ENCODE assay signal across 19 mouse cellular contexts in the genomic region with DNA sequence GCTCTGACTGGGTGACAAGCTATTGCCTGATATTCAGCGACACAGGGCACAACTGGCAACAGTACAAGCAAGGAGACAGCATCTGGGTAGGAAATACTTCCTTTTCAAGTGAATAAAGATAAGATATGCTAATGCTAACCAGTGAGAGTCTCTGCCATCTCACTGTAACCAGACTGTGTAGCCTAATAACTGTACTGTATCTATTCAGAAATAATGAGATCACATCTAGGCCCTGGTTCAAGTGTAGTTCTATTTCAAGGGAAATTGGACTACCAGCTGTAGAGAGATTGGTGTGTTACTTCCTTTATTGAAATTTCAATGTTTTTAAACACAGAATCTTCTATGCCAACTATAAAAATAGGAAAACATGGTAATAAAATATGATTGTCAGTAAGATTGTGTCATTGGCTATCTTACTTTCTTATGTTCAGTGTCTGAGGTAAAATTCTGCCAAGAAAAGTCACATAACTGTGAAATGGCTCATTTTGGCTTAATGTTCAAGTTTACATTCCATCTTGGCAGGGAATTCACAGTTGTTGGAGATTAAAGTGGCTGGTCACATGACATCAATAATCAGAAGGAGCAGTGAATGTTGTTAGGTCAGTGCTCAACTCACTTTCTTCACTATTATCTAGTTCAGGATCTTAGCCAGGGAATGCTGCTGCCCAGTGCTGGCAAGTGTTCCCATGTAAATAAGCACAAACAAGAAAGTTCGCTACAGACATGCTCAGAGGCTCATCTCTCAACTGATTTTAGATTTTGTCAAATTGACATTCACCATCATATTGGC.
"Had no signal": no experiment of that assay in that cellular context is flagged by ENCODE, and none has a peak within 500 bp of the region (broad histone marks: within the 10 kb centered on the region; RNA-seq: fewer than 3 reads in every experiment).

No protein-coding gene starts in this region.

- H3K9ac ChIP-seq: liver, embryonic 13.5 days; midbrain, embryonic 12.5 days; midbrain, embryonic 15.5 days; neural tube, embryonic 12.5 days; neural tube, embryonic 15.5 days had no signal

- H3K4me2 ChIP-seq: liver, embryonic 13.5 days; midbrain, embryonic 12.5 days; midbrain, embryonic 15.5 days; neural tube, embryonic 12.5 days; neural tube, embryonic 15.5 days had no signal

- ATAC-seq: midbrain, embryonic 15.5 days had no signal

- H3K4me1 ChIP-seq: liver, embryonic 13.5 days; midbrain, embryonic 12.5 days; neural tube, embryonic 12.5 days had no signal

- H3K27me3 ChIP-seq: liver, embryonic 13.5 days; midbrain, embryonic 12.5 days; midbrain, embryonic 15.5 days; neural tube, embryonic 12.5 days; neural tube, embryonic 15.5 days had no signal

- H3K27ac ChIP-seq: kidney, postnatal 0 days; left cerebral cortex, adult 2 months; liver, embryonic 13.5 days; midbrain, embryonic 12.5 days; midbrain, embryonic 15.5 days; neural tube, embryonic 12.5 days; neural tube, embryonic 15.5 days; stomach, postnatal 0 days had no signal

- H3K4me3 ChIP-seq: left cerebral cortex, adult 2 months; liver, embryonic 13.5 days; midbrain, embryonic 12.5 days; midbrain, embryonic 15.5 days; neural tube, embryonic 12.5 days; neural tube, embryonic 15.5 days had no signal

- H3K36me3 ChIP-seq: liver, embryonic 13.5 days; midbrain, embryonic 12.5 days; midbrain, embryonic 15.5 days; neural tube, embryonic 12.5 days; neural tube, embryonic 15.5 days had no signal

- H3K9me3 ChIP-seq: liver, embryonic 13.5 days; midbrain, embryonic 12.5 days; midbrain, embryonic 15.5 days; neural tube, embryonic 12.5 days; neural tube, embryonic 15.5 days had no signal

- DNase-seq: kidney, postnatal 25 days; layer of hippocampus, postnatal 36 days; liver, embryonic 13.5 days; lung, adult 2 months; lung, postnatal 14 days; lung, postnatal 4 days; right cerebral cortex, adult 18-20 months; right cerebral cortex, postnatal 14 days; right cerebral cortex, postnatal 4 days; thymus, adult 2 months; thymus, postnatal 14 days; thymus, postnatal 4 days had no signal
